Mouse (Mus musculus): ENCODE measurements at regions not wholly inside any gene's neighbourhood (a gene's known extent, or its start where the extent isn't known, plus 50 kb on each side); places are given as distances from the start of the nearest gene placed in this dataset.

DNA sequence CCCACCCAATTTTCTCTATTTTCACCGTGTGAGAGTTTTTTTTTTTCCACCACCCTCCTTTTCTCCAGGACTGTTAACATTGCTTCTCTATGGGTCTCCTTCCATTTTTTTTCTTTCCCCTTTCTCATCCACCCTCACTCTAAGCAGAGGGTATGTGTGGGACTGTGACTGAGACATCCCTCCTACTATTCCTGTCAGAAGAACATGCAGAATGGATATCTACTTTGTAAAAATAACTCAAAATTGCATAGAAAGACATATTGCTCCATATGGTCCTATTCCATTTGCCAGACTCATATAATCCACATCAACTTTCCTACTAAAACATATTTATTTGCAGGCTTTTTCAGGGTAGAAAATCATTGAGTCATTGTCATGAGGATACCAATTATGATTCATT, 135.3 kb upstream of the Pabpc4l start:
- no peak overlapping the region for H3K4me3 ChIP-seq
- no peak overlapping the region for H3K27ac ChIP-seq
- no peak for DNase-seq (ENCODE audit: low spot score in 2 of 2)
- no peak for TF ChIP-seq CTCF (conservative IDR thresholded peaks at IDR 0.05)

- Histone ChIP-seq H3K4me3 (no peak overlapping the region), H3K27ac (no peak overlapping the region)
- DNase-seq (ENCODE audit: low spot score in 2 of 2) = no peak
- no peak for TF ChIP-seq CTCF (conservative IDR thresholded peaks at IDR 0.05)
These were observed 118.7 kb upstream of the Pabpc4l start for GRCm38 (mm10) chr3:46566636-46567235.

DNA sequence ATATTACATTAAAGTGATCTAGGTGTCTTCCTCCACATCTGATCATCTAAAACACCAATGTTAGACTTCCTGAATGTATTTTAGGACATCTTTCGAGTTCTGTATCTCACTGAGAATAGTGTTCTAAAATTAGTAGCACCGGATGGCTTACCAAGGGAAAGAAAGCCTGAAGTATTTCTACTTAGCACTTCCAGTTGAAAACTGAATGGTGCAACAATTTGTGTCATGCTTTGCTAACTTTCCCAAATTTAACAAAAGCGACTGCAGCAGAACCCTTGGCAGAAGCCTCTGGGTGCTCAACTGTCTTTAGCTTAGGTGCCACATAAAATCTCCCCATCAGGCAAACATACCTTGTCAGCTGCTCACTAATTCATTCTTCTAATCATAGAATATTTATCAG, 105.6 kb upstream of the Pabpc4l start:
- Histone ChIP-seq H3K27ac (no peak overlapping the region), H3K4me3 (no peak overlapping the region)
- no peak for TF ChIP-seq CTCF (conservative IDR thresholded peaks at IDR 0.05)
- no peak for DNase-seq (ENCODE audit: low spot score in 2 of 2)

DNA sequence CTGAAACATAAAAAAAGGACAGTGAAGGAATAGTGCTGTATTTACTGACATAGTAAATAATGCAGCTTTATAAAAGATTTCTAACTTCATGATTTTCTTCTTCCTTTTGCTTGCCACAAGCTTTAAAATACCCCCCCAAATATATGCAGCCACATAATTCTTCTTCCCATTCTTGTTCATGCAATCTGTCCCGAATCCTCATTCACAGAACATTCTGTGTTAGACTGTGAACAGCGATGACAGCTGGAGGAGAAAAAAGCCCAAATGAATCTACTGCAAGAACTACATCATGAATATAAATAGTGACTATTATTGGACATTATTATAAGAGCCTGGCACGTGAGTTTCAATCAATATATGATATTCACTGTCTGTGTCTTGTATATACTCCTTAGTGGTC, 90.6 kb upstream of the Pabpc4l start:
- DNase-seq (ENCODE audit: low spot score in 2 of 2) = peak; percentile 23 to 54
- Histone ChIP-seq H3K4me3 (no peak overlapping the region), H3K27ac (peak overlapping the region; percentile 62)
- TF ChIP-seq CTCF (conservative IDR thresholded peaks at IDR 0.05) = no peak

GRCm38 (mm10) chr3:46511157-46511556, 63.1 kb upstream of the Pabpc4l start:
- Histone ChIP-seq H3K27ac (no peak overlapping the region), H3K4me3 (no peak overlapping the region)
- no peak for TF ChIP-seq CTCF (conservative IDR thresholded peaks at IDR 0.05)
- no peak for DNase-seq (ENCODE audit: low spot score in 2 of 2)

- no peak overlapping the region for H3K27ac ChIP-seq
- no peak for DNase-seq (ENCODE audit: low spot score in 2 of 2)
- TF ChIP-seq CTCF (conservative IDR thresholded peaks at IDR 0.05) = no peak
These were observed 55.7 kb upstream of the Pabpc4l start for GRCm38 (mm10) chr3:46503713-46504112.

More at GRCm38 (mm10) chr3:46503713-46504112, 55.7 kb upstream of the Pabpc4l start:
- H3K4me3 ChIP-seq = no peak overlapping the region

Data from layer of hippocampus, adult 2 months (tissue).